Mouse (Mus musculus) liver, embryonic 14.5 days (tissue): Measurements from ENCODE around the gene Pkd1l3.

Source experiments
- CTCF ChIP-seq: IDR thresholded peaks from 2 replicates; pipeline ENCODE4 v1.5.1; 2016; ENCODE audit warnings: antibody characterized with exemption, low read depth, control low read depth
- EP300 ChIP-seq: IDR thresholded peaks from 2 replicates; pipeline ENCODE4 v1.6.1; 2016; ENCODE audit warnings: antibody characterized with exemption, low read depth

GRCm38 (mm10) chr8:109591367-109591766, 22.9 kb upstream of the Pkd1l3 start:
- TF ChIP-seq EP300 (no peak), CTCF (no peak)
